Comparison of ENCODE assay signal across 1 mouse cellular context in the genomic region with DNA sequence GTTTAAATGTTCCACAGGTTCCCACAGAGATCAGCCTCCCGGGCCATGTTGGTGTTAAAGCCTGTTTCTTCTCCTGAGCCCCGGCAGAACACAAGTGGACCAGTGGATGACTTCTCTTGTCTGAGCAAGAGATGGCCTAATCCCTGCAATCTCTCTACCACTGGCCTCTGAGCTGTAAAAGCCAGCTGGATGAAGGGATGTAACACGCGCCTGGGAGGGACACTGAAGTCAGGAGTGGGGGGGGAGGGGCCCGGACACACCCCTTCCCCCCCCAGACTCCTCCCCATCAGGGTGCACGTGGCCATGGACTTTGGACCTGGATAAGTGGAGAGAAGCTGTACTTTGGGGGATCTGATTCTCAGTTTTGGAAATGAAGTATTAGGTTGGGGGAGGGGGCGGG.
A peak's percentile ranks its signal among the peaks of the same experiment; 100 is the strongest.
TF ChIP-seq lines count a peak whose summit lies in the region.

No protein-coding gene starts in this region.

TF ChIP-seq in CH12.LX, 34 proteins besides CTCF, POLR2A, EP300 and RAD21:
- TF ChIP-seq MEF2A (IDR thresholded peaks at IDR 0.05; ENCODE audit: borderline replicate concordance, low read depth, low read length) = 0 out of 2 replicates have a peak, but pooled peaks have one; percentile 43
- TF ChIP-seq NELFE (IDR thresholded peaks at IDR 0.05; ENCODE audit: low read depth, low read length) = peak; percentile 58
- TF ChIP-seq MYC (IDR thresholded peaks at IDR 0.05; ENCODE audit: low read depth, low read length) = peak; percentile 95
- TF ChIP-seq RCOR1 (conservative IDR thresholded peaks at IDR 0.05; ENCODE audit: low read depth, low read length) = no peak
- TF ChIP-seq KAT2A (IDR thresholded peaks at IDR 0.05; ENCODE audit: insufficient replicate concordance, low read length) = 0 out of 2 replicates have a peak, but pooled peaks have one; percentile 39
- TF ChIP-seq TBP (conservative IDR thresholded peaks at IDR 0.05; ENCODE audit: low read depth, low read length) = 0 out of 2 replicates have a peak, but pooled peaks have one; percentile 36
- no peak for TF ChIP-seq ZC3H11A (IDR thresholded peaks at IDR 0.05; ENCODE audit: low read depth, low read length)
- TF ChIP-seq SMC3 (IDR thresholded peaks at IDR 0.05; ENCODE audit: low read depth, low read length) = no peak
- TF ChIP-seq CHD1 (IDR thresholded peaks at IDR 0.05; ENCODE audit: low read depth, low read length) = no peak
- TF ChIP-seq HCFC1 (IDR thresholded peaks at IDR 0.05; ENCODE audit: low read depth, low read length) = peak; percentile 56; the same call in 1 of the 2 replicates
- no peak for TF ChIP-seq ZKSCAN1 (IDR thresholded peaks at IDR 0.05; ENCODE audit: borderline replicate concordance, low read depth, low read length)
- peak; percentile 100 for TF ChIP-seq MXI1 (IDR thresholded peaks at IDR 0.05; ENCODE audit: low read depth, low read length)
- no peak for TF ChIP-seq GABPA (IDR thresholded peaks at IDR 0.05; ENCODE audit: insufficient replicate concordance, low read depth, low read length)
- peak; percentile 58; the same call in 1 of the 2 replicates for TF ChIP-seq IRF4 (IDR thresholded peaks at IDR 0.05; ENCODE audit: low read depth, low read length)
- TF ChIP-seq ELF1 (IDR thresholded peaks at IDR 0.05; ENCODE audit: low read depth, low read length) = peak; percentile 55
- peak; percentile 62 for TF ChIP-seq ETS1 (conservative IDR thresholded peaks at IDR 0.05; ENCODE audit: low read depth, low read length)
- peak; percentile 95 for TF ChIP-seq MAX (IDR thresholded peaks at IDR 0.05; ENCODE audit: low read length)
- TF ChIP-seq USF1 (IDR thresholded peaks at IDR 0.05; ENCODE audit: low read depth, low read length) = peak; percentile 72
- TF ChIP-seq JUND (conservative IDR thresholded peaks at IDR 0.05; ENCODE audit: low read depth, low read length) = no peak
- TF ChIP-seq CHD2 (IDR thresholded peaks at IDR 0.05; ENCODE audit: low read length) = peak; percentile 94
- TF ChIP-seq MAFK (IDR thresholded peaks at IDR 0.05; ENCODE audit: insufficient replicate concordance, low read length) = 0 out of 2 replicates have a peak, but pooled peaks have one; percentile 40
- peak; percentile 85 for TF ChIP-seq BHLHE40 (IDR thresholded peaks at IDR 0.05; ENCODE audit: low read depth, low read length)
- TF ChIP-seq TCF12 (IDR thresholded peaks at IDR 0.05; ENCODE audit: low read depth, low read length) = peak; percentile 39; the same call in 1 of the 2 replicates
- TF ChIP-seq ZNF384 (IDR thresholded peaks at IDR 0.05; ENCODE audit: low read depth, low read length) = no peak
- no peak for TF ChIP-seq NRF1 (IDR thresholded peaks at IDR 0.05; ENCODE audit: low read depth, low read length)
- TF ChIP-seq SIN3A (IDR thresholded peaks at IDR 0.05; ENCODE audit: low read length) = peak; percentile 97
- TF ChIP-seq UBTF (IDR thresholded peaks at IDR 0.05; ENCODE audit: low read depth, low read length) = 0 out of 2 replicates have a peak, but pooled peaks have one; percentile 37
- TF ChIP-seq USF2 (conservative IDR thresholded peaks at IDR 0.05; ENCODE audit: low read depth, low read length) = peak; percentile 46; the same call in 1 of the 2 replicates
- peak; percentile 90 for TF ChIP-seq MAZ (IDR thresholded peaks at IDR 0.05; ENCODE audit: low read depth, low read length)
